Mouse (Mus musculus): Measurements from ENCODE around the gene Scamp1.

GRCm38 (mm10) chr13:94208892-94209291 lies 76.8 kb downstream of the Scamp1 start:
- TF ChIP-seq CTCF (conservative IDR thresholded peaks at IDR 0.05; ENCODE audit: insufficient read depth, insufficient read length, low read depth, low read length) (peak; percentile 33; the same call in 1 of the 2 replicates), POLR2A (IDR thresholded peaks at IDR 0.05; ENCODE audit: low read depth, low read length) (no peak)
